Mouse (Mus musculus) megakaryocyte, embryonic 14.5 days (primary cell): ENCODE data around the gene Slc7a8. TPM values are rescaled to one million over a fixed set of nuclear protein-coding genes. Genes with fewer than 3 reads are reported as not detected.

Experiments
- H3K27me3 ChIP-seq: replicated peaks from 2 replicates; pipeline ENCODE3; 2012; ENCODE audit warnings: inconsistent platforms
- H3K36me3 ChIP-seq: replicated peaks from 2 replicates; pipeline ENCODE3; 2012; ENCODE audit warnings: low read length, inconsistent platforms, mixed read lengths
- H3K4me1 ChIP-seq: 2 replicates; pipeline ENCODE4 v1.6.1; 2012; ENCODE audit warnings: inconsistent platforms
- H3K4me3 ChIP-seq: replicated peaks from 2 replicates; pipeline ENCODE3; 2012; ENCODE audit warnings: moderate library complexity, mild to moderate bottlenecking, inconsistent platforms
- H3K9me3 ChIP-seq: 2 replicates; pipeline ENCODE4 v1.6.1; 2012; ENCODE audit warnings: inconsistent platforms
- FLI1 ChIP-seq: IDR thresholded peaks from 2 replicates; pipeline ENCODE4 v1.6.1; 2012; ENCODE audit warnings: low read length, inconsistent platforms, mixed read lengths
- GATA1 ChIP-seq: IDR thresholded peaks from 3 replicates; pipeline ENCODE4 v1.6.1; 2012; ENCODE audit warnings: mixed read lengths, low read length, inconsistent platforms, borderline replicate concordance
- polyA plus RNA-seq: library from polyadenylated mRNA; stranded (reverse); fragments of >175 nt; gene quantifications from 2 replicates; pipeline ENCODE4 v1.2.3, GENCODE M21; 2012; ENCODE audit warnings: low replicate concordance; ENCODE audit not compliant: insufficient read depth

The Slc7a8 gene
- polyA plus RNA-seq, 1 experiment, result 13.9 TPM

DNA sequence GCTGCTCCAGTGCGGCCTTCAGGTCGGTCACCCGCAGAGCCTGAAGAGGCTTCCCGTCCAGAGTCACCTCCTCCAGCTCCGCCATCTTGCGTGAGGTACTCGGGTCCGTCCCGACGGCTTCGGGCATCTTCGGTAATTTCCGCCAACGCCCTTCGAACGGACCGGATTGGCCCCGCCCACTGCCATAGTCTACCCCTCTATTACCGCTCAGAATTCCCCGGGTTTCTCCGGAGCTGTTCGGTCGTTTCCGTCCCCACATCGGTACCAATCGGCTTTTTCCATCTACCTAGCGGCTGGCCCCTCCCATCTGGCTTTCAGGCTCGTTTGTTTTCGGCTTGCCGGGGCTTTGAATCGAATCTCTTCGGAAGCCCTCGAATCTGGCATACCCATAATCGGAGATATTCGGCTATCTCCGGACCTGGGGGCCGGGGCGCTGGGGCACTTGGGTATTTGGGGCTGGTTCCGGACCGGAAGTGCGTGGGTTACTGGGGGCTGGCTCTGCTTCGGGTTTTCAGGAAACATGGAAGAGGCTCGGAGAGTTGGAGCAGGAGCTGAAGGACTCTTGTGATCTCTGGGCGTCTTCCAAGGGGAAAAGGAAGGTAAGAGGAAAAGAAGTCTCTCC lies 95.1 kb downstream of the Slc7a8 start, which contains the start of gene Acin1:
TSS of gene Acin1 (minus strand) at position 410 of the 622 bp plus-strand sequence.
- H3K4me3 ChIP-seq, result peak within 1 kb of the TSS; percentile 100
- H3K9me3 ChIP-seq, result no peaks in the 10 kb centered on the region
- TF ChIP-seq FLI1, result peak; percentile 38; the same call in 1 of the 2 replicates
- TF ChIP-seq GATA1, result no peak
- peaks cover 58% of the 10 kb centered on the region for H3K4me1 ChIP-seq
- no peaks in the 10 kb centered on the region for H3K27me3 ChIP-seq
- peaks cover 51% of the 10 kb centered on the region for H3K36me3 ChIP-seq

DNA sequence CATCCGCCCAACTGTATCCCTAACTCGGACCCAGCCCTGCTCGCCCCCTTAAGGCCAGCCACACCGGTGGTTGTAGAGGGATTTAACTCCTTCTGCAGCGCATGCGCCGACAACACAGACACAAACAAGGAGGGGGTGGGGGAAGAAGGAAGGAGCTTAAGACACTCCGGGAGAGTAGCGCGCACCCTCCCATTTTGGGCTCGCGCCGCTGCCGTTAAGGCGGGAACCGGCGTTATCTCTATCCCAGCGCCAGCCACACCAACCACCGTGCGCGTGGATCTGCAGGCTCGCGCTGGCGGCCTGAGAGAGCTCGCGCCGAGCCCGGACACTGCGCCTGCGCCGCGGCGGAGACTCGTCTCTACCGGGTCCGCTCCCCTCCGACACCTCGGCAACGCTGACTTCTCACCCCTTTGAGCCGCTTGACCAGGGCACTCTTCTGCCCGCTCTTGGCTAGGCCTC lies 95.7 kb downstream of the Slc7a8 start, which contains the start of gene 1700123O20Rik:
TSS of gene 1700123O20Rik (plus strand) at position 154 of the 459 bp plus-strand sequence.
- H3K27me3 ChIP-seq, result no peaks in the 10 kb centered on the region
- peak within 1 kb of the TSS; percentile 100 for H3K4me3 ChIP-seq
- no peaks in the 10 kb centered on the region for H3K9me3 ChIP-seq
- peaks cover 59% of the 10 kb centered on the region for H3K4me1 ChIP-seq
- H3K36me3 ChIP-seq, result peaks cover 52% of the 10 kb centered on the region
- no peak for TF ChIP-seq GATA1
- TF ChIP-seq FLI1, result no peak

DNA sequence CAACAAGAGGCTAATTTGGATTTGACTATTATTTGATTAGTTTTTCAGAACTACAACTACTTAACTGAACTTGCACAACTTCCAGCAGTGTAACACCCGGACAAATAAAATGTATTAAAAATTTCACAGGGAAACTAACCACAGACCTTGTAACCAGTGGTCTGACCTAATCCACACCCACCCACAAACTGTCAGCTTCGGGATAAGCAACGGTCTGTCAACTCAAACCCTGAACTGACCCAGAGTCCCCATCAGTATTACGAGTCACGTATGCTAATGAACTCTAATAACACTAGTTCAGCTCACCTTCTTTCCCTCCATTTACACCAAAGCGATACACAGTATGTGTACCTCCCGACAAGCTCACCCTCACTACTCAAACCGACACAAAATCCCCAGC lies 96.3 kb downstream of the Slc7a8 start:
- TF ChIP-seq FLI1 (no peak), GATA1 (no peak)
- peaks cover 50% of the 10 kb centered on the region for H3K36me3 ChIP-seq
- H3K27me3 ChIP-seq, result no peaks in the 10 kb centered on the region
- H3K9me3 ChIP-seq, result no peaks in the 10 kb centered on the region
- H3K4me3 ChIP-seq, result peak overlapping the region; percentile 100
- H3K4me1 ChIP-seq, result peaks cover 59% of the 10 kb centered on the region

DNA sequence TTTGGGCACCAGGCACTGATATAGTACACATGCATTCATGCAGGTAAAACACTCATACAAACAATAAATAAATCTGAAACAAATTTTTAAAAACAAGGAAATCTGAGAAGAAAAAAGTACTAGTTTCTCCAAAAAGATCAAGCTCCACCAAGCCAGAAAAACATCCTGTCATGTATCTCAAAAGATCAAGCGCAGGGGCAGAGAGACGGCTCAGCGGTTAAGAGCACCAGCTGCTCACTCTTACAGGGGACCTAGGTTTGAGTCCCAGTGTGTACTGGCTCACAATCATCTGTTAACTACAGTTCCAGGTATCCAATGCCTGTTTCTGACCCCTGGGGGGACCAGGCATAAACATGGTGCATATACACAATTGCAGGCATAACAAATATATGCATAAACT lies 99.3 kb downstream of the Slc7a8 start:
- no peaks in the 10 kb centered on the region for H3K27me3 ChIP-seq
- peaks cover 41% of the 10 kb centered on the region for H3K4me1 ChIP-seq
- H3K4me3 ChIP-seq, result no peak overlapping the region
- H3K36me3 ChIP-seq, result peaks cover 55% of the 10 kb centered on the region
- no peaks in the 10 kb centered on the region for H3K9me3 ChIP-seq
- no peak for TF ChIP-seq GATA1

DNA sequence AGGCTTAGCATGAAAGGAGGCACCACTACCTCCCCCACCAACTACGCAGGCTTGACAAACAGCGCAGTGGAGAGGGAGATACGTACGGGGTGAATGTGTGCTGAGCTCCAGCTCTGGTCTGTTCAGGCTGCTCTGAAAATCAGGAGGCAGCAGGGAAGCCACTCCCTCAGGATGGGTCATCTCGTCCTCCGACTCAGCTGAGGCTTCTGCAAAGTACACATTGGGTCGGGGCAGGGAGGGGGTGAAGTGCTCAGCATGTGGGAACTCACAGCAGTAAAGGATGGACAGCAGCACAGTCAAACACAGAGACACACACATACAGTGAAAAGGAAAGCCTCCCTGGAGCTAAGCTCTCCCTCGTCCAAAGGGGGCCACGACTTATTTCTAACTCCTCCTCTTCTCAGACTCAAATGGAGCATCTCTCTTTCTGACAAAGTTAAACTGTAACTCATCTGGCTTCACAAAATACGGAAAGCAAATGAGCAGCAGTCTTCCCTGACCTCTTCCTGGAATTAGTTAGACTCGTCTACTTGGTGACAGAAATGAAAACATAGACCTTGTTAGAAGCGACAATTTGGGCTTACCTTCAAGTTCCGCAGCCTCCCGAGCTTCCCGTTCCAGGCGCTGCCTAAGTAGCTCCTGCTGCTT lies 103.0 kb downstream of the Slc7a8 start:
- TF ChIP-seq FLI1 (no peak), GATA1 (no peak)
- H3K4me3 ChIP-seq, result no peak overlapping the region
- no peaks in the 10 kb centered on the region for H3K27me3 ChIP-seq
- H3K9me3 ChIP-seq, result no peaks in the 10 kb centered on the region
- peaks cover 26% of the 10 kb centered on the region for H3K4me1 ChIP-seq
- H3K36me3 ChIP-seq, result peaks cover 87% of the 10 kb centered on the region

DNA sequence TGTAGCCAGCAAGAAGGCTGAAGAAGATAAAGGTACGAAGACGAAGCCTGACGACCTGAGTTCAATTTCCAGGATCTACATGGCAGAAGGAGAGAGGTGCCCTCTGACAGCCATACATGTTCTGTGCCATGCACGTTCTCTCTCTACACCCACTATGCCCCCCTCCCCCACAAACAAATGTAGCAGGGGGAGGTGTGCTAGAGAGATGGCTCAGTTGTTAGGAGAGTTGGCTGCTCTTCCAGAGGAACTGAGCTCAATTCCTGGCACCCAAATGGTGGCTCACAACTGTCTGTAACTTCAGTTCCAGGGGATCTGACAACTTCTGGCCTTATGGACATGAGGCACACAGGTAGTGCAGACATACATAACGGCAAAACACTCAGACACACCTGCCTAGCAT lies 105.5 kb downstream of the Slc7a8 start:
- H3K9me3 ChIP-seq, result no peaks in the 10 kb centered on the region
- H3K4me1 ChIP-seq, result peaks cover 5% of the 10 kb centered on the region
- no peak overlapping the region for H3K4me3 ChIP-seq
- no peak for TF ChIP-seq GATA1
- TF ChIP-seq FLI1, result no peak
- no peaks in the 10 kb centered on the region for H3K27me3 ChIP-seq
- H3K36me3 ChIP-seq, result peaks cover 88% of the 10 kb centered on the region

DNA sequence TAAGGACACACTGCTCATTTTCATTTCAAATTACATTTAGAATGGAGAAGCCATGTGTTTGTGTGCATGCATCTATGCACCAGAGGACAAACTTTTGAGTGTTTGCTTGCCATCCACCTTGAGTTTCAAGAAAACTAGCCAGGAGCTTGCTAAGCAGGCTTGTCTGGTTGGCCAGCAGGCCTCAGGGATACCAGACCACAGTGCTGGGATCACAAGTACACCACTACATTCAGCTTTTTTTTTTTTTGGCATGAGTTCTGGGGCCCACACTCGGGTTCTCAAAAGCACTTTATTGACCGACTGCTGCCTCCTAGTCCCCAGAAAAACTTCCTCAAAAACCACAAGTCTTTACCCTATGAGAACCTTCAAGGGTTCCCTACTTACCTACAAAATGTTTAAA lies 107.4 kb downstream of the Slc7a8 start:
- H3K9me3 ChIP-seq, result no peaks in the 10 kb centered on the region
- peaks cover 5% of the 10 kb centered on the region for H3K4me1 ChIP-seq
- TF ChIP-seq FLI1, result no peak
- no peak for TF ChIP-seq GATA1
- no peak overlapping the region for H3K4me3 ChIP-seq
- no peaks in the 10 kb centered on the region for H3K27me3 ChIP-seq
- peaks cover 91% of the 10 kb centered on the region for H3K36me3 ChIP-seq

Other genes starting within 250 kb of the Slc7a8 start
- 1.1 and 21.3 TPM in 2 replicates for gene Haus4, start 227.3 kb downstream of the Slc7a8 start, polyA plus RNA-seq
- gene Ajuba, start 204.4 kb downstream of the Slc7a8 start, polyA plus RNA-seq, result 1.0 and 2.6 TPM in 2 replicates
- 13.3 and 53.7 TPM in 2 replicates for gene 4931414P19Rik, start 176.0 kb downstream of the Slc7a8 start, polyA plus RNA-seq
- 120 and 327 TPM in 2 replicates for gene Psmb5, start 163.9 kb downstream of the Slc7a8 start, polyA plus RNA-seq
- gene Psmb11, start 160.5 kb downstream of the Slc7a8 start, polyA plus RNA-seq, result not detected in 2 replicates
- not detected in 2 replicates for gene Gm17606, start 141.0 kb downstream of the Slc7a8 start, polyA plus RNA-seq
- gene Cdh24, start 140.6 kb downstream of the Slc7a8 start, polyA plus RNA-seq, result 2.7 and 5.5 TPM in 2 replicates
- 28.9 and 131 TPM in 2 replicates for gene 1700123O20Rik, start 95.7 kb downstream of the Slc7a8 start, polyA plus RNA-seq
- gene Acin1, start 95.0 kb downstream of the Slc7a8 start, polyA plus RNA-seq, result 85.2 and 218 TPM in 2 replicates
- gene Gm29776, start 83.1 kb downstream of the Slc7a8 start, polyA plus RNA-seq, result not detected in 2 replicates
- 17.3 TPM in 1 of 2 replicates, not detected in the other for gene Cebpe, start 69.8 kb downstream of the Slc7a8 start, polyA plus RNA-seq
- gene Rnf212b, start 32.2 kb upstream of the Slc7a8 start, polyA plus RNA-seq, result not detected in 2 replicates
- gene Homez, start 89.0 kb upstream of the Slc7a8 start, polyA plus RNA-seq, result 1.6 and 2.1 TPM in 2 replicates
- gene Ppp1r3e, start 95.6 kb upstream of the Slc7a8 start, polyA plus RNA-seq, result 1.7 and 2.8 TPM in 2 replicates
- 15.0 and 39.5 TPM in 2 replicates for gene Bcl2l2, start 101.4 kb upstream of the Slc7a8 start, polyA plus RNA-seq
- 1.6 TPM in 1 of 2 replicates, not detected in the other for gene Gm20521, start 101.5 kb upstream of the Slc7a8 start, polyA plus RNA-seq
- gene Pabpn1, start 110.6 kb upstream of the Slc7a8 start, polyA plus RNA-seq, result 94.8 and 258 TPM in 2 replicates
- gene Slc22a17, start 131.2 kb upstream of the Slc7a8 start, polyA plus RNA-seq, result 0.93 and 1.1 TPM in 2 replicates
- gene Efs, start 144.2 kb upstream of the Slc7a8 start, polyA plus RNA-seq, result not detected in 2 replicates
- gene Il25, start 150.7 kb upstream of the Slc7a8 start, polyA plus RNA-seq, result not detected in 2 replicates
- gene Cmtm5, start 154.3 kb upstream of the Slc7a8 start, polyA plus RNA-seq, result not detected in 2 replicates
- gene Myh6, start 185.0 kb upstream of the Slc7a8 start, polyA plus RNA-seq, result not detected in 2 replicates
- not detected in 2 replicates for gene Gm17428, start 195.0 kb upstream of the Slc7a8 start, polyA plus RNA-seq
- not detected in 2 replicates for gene Myh7, start 212.7 kb upstream of the Slc7a8 start, polyA plus RNA-seq
- 6.0 and 37.4 TPM in 2 replicates for gene Ngdn, start 233.5 kb upstream of the Slc7a8 start, polyA plus RNA-seq